Mouse (Mus musculus): ENCODE results near the gene Ormdl3.

- TF ChIP-seq POLR2A (IDR thresholded peaks at IDR 0.05; ENCODE audit: control insufficient read depth, low read depth, low read length) (no peak), CTCF (IDR thresholded peaks at IDR 0.05; ENCODE audit: control insufficient read depth, insufficient read depth, insufficient replicate concordance, low read depth, low read length) (no peak)
Observed at GRCm38 (mm10) chr11:98563921-98564414, 23.2 kb downstream of the Ormdl3 start.

All from testis, adult 2 months (tissue).